In genomic region chr13:55321434-55322129, GRCm38 (mm10) we compare ENCODE assay signal across 8 mouse cellular contexts. TPM values are rescaled to one million over a fixed set of nuclear protein-coding genes. Genes with fewer than 3 reads are reported as not detected.
DNase-seq lines count a peak whose midpoint lies in the region; ATAC-seq and TF ChIP-seq lines count a peak whose summit lies in the region.

Gene Rab24 (minus strand): TSS chr13:55321946.

- no peaks in the 10 kb centered on the region for H3K9me3 ChIP-seq in G1E (replicated peaks)
- H3K9me3 ChIP-seq in forebrain, embryonic 16.5 days (ENCODE audit: control insufficient read depth, low read length) = no peaks in the 10 kb centered on the region
- no peaks in the 10 kb centered on the region for H3K9me3 ChIP-seq in lung, embryonic 15.5 days

- no peak; the same call in 1 of the 2 replicates for TF ChIP-seq POLR2A in olfactory bulb, adult 2 months (IDR thresholded peaks at IDR 0.05; ENCODE audit: insufficient read depth, low read depth, low read length)

- peaks cover 80% of the 10 kb centered on the region for H3K36me3 ChIP-seq in G1E (replicated peaks)
- H3K36me3 ChIP-seq in forebrain, embryonic 16.5 days (ENCODE audit: control insufficient read depth, insufficient read depth) = peaks cover 21% of the 10 kb centered on the region
- H3K36me3 ChIP-seq in lung, embryonic 15.5 days = peaks cover 60% of the 10 kb centered on the region

- peak within 1 kb of the TSS; percentile 63 for H3K27ac ChIP-seq in forebrain, embryonic 16.5 days (ENCODE audit: low read length)
- peak within 1 kb of the TSS; percentile 90 for H3K27ac ChIP-seq in layer of hippocampus, adult 2 months
- H3K27ac ChIP-seq in lung, embryonic 15.5 days = peak within 1 kb of the TSS; percentile 91
- 0 out of 2 replicates have a peak within 1 kb of the TSS, but pooled peaks have one; percentile 16 for H3K27ac ChIP-seq in olfactory bulb, adult 2 months (ENCODE audit: insufficient read depth, low read depth, low read length)

- H3K27me3 ChIP-seq in G1E (ENCODE audit: insufficient read depth, low read length) = no peaks in the 10 kb centered on the region
- no peaks in the 10 kb centered on the region for H3K27me3 ChIP-seq in forebrain, embryonic 16.5 days (replicated peaks; ENCODE audit: control insufficient read depth, insufficient read depth, low read length)
- no peaks in the 10 kb centered on the region for H3K27me3 ChIP-seq in lung, embryonic 15.5 days

- peaks cover 46% of the 10 kb centered on the region for H3K4me1 ChIP-seq in G1E (ENCODE audit: insufficient read depth, low read depth, low read length)
- H3K4me1 ChIP-seq in forebrain, embryonic 16.5 days (replicated peaks; ENCODE audit: control insufficient read depth, insufficient read depth, low read length) = peaks cover 27% of the 10 kb centered on the region
- H3K4me1 ChIP-seq in lung, embryonic 15.5 days = peaks cover 36% of the 10 kb centered on the region
- peaks cover 8% of the 10 kb centered on the region for H3K4me1 ChIP-seq in olfactory bulb, adult 2 months (ENCODE audit: control insufficient read depth, insufficient read depth, low read length)

- WGBS in forebrain, embryonic 16.5 days = under 1% methylated on average over 73 of the region's 73 CpGs
- under 1% methylated on average over 72 of the region's 73 CpGs for WGBS in lung, embryonic 15.5 days
- under 1% methylated on average over 73 of the region's 73 CpGs for WGBS in olfactory bulb, adult 2 months

- DNase-seq in G1E (ENCODE audit: low spot score) = peak; percentile 95
- DNase-seq in cerebellum, adult 18-20 months = peak; percentile 83 to 91
- peak; percentile 75 for DNase-seq in heart, postnatal 25 days (ENCODE audit: low spot score)
- DNase-seq in layer of hippocampus, adult 2 months (ENCODE audit: low spot score in 2 of 2) = peak; percentile 79 to 86
- DNase-seq in thymus, adult 18-20 months = peak; percentile 83

- ATAC-seq in G1E (ENCODE audit: extremely low read depth, insufficient number of reproducible peaks, low FRiP score, poor library complexity, severe bottlenecking) = peak; percentile 81
- ATAC-seq in forebrain, embryonic 16.5 days = peak; percentile 94
- peak; percentile 87 for ATAC-seq in lung, embryonic 15.5 days (ENCODE audit: borderline replicate concordance, extremely low read depth, low FRiP score, low TSS enrichment)

- TF ChIP-seq CTCF in G1E (IDR thresholded peaks at IDR 0.05; ENCODE audit: low read depth, low read length) = no peak
- no peak for TF ChIP-seq CTCF in layer of hippocampus, adult 2 months (conservative IDR thresholded peaks at IDR 0.05)
- no peak for TF ChIP-seq CTCF in olfactory bulb, adult 2 months (IDR thresholded peaks at IDR 0.05; ENCODE audit: insufficient read depth, low read depth, low read length)

- peak within 1 kb of the TSS; percentile 89 for H3K4me3 ChIP-seq in G1E (ENCODE audit: low read depth, low read length)
- peak within 1 kb of the TSS; percentile 91 for H3K4me3 ChIP-seq in forebrain, embryonic 16.5 days (replicated peaks; ENCODE audit: low read length)
- H3K4me3 ChIP-seq in layer of hippocampus, adult 2 months = peak within 1 kb of the TSS; percentile 89
- peak within 1 kb of the TSS; percentile 95 for H3K4me3 ChIP-seq in lung, embryonic 15.5 days
- peak within 1 kb of the TSS; percentile 91 for H3K4me3 ChIP-seq in olfactory bulb, adult 2 months (ENCODE audit: insufficient read depth, low read depth, low read length)

- H3K9ac ChIP-seq in forebrain, embryonic 16.5 days (replicated peaks; ENCODE audit: low read depth, low read length) = peak within 1 kb of the TSS; percentile 91
- peak within 1 kb of the TSS; percentile 98 for H3K9ac ChIP-seq in lung, embryonic 15.5 days

- H3K4me2 ChIP-seq in forebrain, embryonic 16.5 days (ENCODE audit: low read length) = peak within 1 kb of the TSS; percentile 83
- H3K4me2 ChIP-seq in lung, embryonic 15.5 days = peak within 1 kb of the TSS; percentile 96

- intact Hi-C loops in heart, postnatal 25 days (cut with DNase I) = no loop called here

RNA-seq across cellular contexts. Expression of gene Rab24, which starts in this region (rescaled TPM):
- total RNA-seq in G1E (2014; fragmentation: Nextera tagmentation) (35.2 and 67.7 TPM in 2 replicates), G1E (2017) (70.2 and 104 TPM in 2 replicates)
- polyA plus RNA-seq in G1E (2012) = 136 and 138 TPM in 2 replicates
- 104 and 109 TPM in 2 replicates for polyA plus RNA-seq in forebrain, embryonic 16.5 days (2015; fragmentation: Nextera tagmentation; extraction: Ambion mirVana)
- total RNA-seq in heart, postnatal 25 days (2021) = 10 to 100 TPM; 36.6 to 37.0 TPM
- 10 to 100 TPM; 82.8 to 84.2 TPM for total RNA-seq in layer of hippocampus, adult 2 months (2021)
- polyA plus RNA-seq in lung, embryonic 15.5 days (2015; fragmentation: Nextera tagmentation; extraction: Ambion mirVana) = 83.7 and 87.6 TPM in 2 replicates
- polyA plus RNA-seq in olfactory bulb, adult 2 months (2012; ENCODE audit: insufficient read depth, insufficient read length, low replicate concordance, missing spikeins) = not detected in 2 replicates

Comparison
In these comparisons a context has a peak if more than half of its experiments do, and no peak if none do; other contexts are left out.
1. Peak in every context shown above with its lines: DNase-seq, ATAC-seq, H3K4me3 ChIP-seq and H3K27ac ChIP-seq.
2. RNA of gene Rab24 (polyA plus RNA-seq): 136 to 138 TPM in G1E, 104 to 109 TPM in forebrain, embryonic 16.5 days and 83.7 to 87.6 TPM in lung, embryonic 15.5 days; not detected in olfactory bulb, adult 2 months; every median in the first group is over 10 times any median in the second.
3. H3K27ac ChIP-seq: peak in every context shown above with its lines; median percentile 91 in lung, embryonic 15.5 days; 90 in layer of hippocampus, adult 2 months; 63 in forebrain, embryonic 16.5 days; 16 in olfactory bulb, adult 2 months.